Mouse (Mus musculus) embryonic facial prominence, embryonic 14.5 days (tissue): ENCODE results near the gene Tnfsf12. TPM values are rescaled to one million over a fixed set of nuclear protein-coding genes. Genes with fewer than 3 reads are reported as not detected.
A peak's percentile ranks its signal among the peaks of the same experiment; 100 is the strongest.
"Not testable (repeated sequence)": the region's sequence is repeated elsewhere in the genome, so short reads cannot be mapped to it uniquely, and the experiment has no call there.

Source experiments
- ATAC-seq: fragments of 200-750 bp; cut with Nextera tagmentation; 2 replicates; pipeline ENCODE4 v1.8.0; 2017; ENCODE audit warnings: low read depth, moderate number of reproducible peaks, moderate TSS enrichment
- DNase-seq: peaks from one replicate; pipeline ENCODE4 v3.0.0-alpha.2; 2015; ENCODE audit warnings: low spot score
- H3K27ac ChIP-seq: fragments of 300-500 bp; sonication (generic); replicated peaks from 2 replicates; pipeline ENCODE4 v1.5.1; 2014; ENCODE audit warnings: low read depth, mild to moderate bottlenecking, low read length, moderate library complexity
- H3K27me3 ChIP-seq: fragments of 300-500 bp; sonication (generic); replicated peaks from 2 replicates; pipeline ENCODE4 v1.6.1; 2014; ENCODE audit warnings: low read length; ENCODE audit not compliant: control insufficient read depth, insufficient read depth
- H3K36me3 ChIP-seq: fragments of 300-500 bp; sonication (generic); 2 replicates; pipeline ENCODE4 v1.6.1; 2014; ENCODE audit warnings: low read length, mixed read lengths; ENCODE audit not compliant: control insufficient read depth, insufficient read depth
- H3K4me1 ChIP-seq: fragments of 300-500 bp; sonication (generic); 2 replicates; pipeline ENCODE4 v1.6.1; 2014; ENCODE audit warnings: antibody characterized with exemption, low read length; ENCODE audit not compliant: control insufficient read depth, insufficient read depth
- H3K4me2 ChIP-seq: fragments of 300-500 bp; sonication (generic); 2 replicates; pipeline ENCODE4 v1.6.1; 2014; ENCODE audit warnings: low read depth, mild to moderate bottlenecking, low read length, moderate library complexity, mixed read lengths
- H3K4me3 ChIP-seq: fragments of 300-500 bp; sonication (generic); 2 replicates; pipeline ENCODE4 v1.5.1; 2014; ENCODE audit warnings: low read depth, mild to moderate bottlenecking, low read length
- H3K9ac ChIP-seq: fragments of 300-500 bp; sonication (generic); 2 replicates; pipeline ENCODE4 v1.6.1; 2014; ENCODE audit warnings: low read depth, mild to moderate bottlenecking, low read length, moderate library complexity, mixed read lengths
- H3K9me3 ChIP-seq: fragments of 300-500 bp; sonication (generic); 2 replicates; pipeline ENCODE4 v1.6.1; 2016; ENCODE audit warnings: low read length; ENCODE audit not compliant: control insufficient read depth
- WGBS: fragments of 180-500 bp; shearing (Covaris S2); extraction: QIAGEN DNeasy Blood & Tissue Kit; methylation state at CpG from one replicate; pipeline ENCODE4 v1.1.7; 2014; 5-methylcytosine and 5-hydroxymethylcytosine counted together
- polyA plus RNA-seq: library from polyadenylated mRNA; unstranded; fragments of >200 nt; fragmentation: Nextera tagmentation; extraction: Ambion mirVana; gene quantifications from 2 replicates; pipeline ENCODE4 v1.2.1, GENCODE M21; 2014

The Tnfsf12 gene
- 13.0 and 16.6 TPM in 2 replicates for polyA plus RNA-seq

GRCm38 (mm10) chr11:69695361-69696181, at the start of gene Tnfsf12, which contains the start of gene Tnfsfm13:
Gene Tnfsf12 (minus strand): TSS chr11:69695849.
Gene Tnfsfm13 (minus strand): TSS chr11:69696098.
- H3K27ac ChIP-seq = peak within 1 kb of the TSS; percentile 79
- peak; percentile 68 for DNase-seq

DNA sequence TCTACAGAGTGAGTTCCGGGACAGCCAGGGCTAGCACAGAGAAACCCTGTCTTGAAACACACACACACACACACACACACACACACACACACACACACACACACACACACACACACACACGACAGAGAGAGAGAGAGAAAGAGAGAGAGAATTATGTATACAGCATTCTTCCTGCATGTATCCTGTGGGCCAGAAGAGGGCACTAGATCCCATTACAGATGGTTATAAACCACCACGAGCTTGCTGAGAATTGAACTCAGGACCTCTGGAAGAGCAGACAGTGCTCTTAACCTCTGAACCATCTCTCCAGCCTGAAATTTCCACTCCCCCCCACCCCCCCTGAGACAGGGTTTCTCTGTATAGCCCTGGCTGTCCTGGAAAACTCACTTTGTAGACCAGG, 35.8 kb upstream of the Tnfsf12 start:
- ATAC-seq, H3K27ac ChIP-seq: not testable (repeated sequence)

More at GRCm38 (mm10) chr11:69695361-69696181, at the start of gene Tnfsf12, which contains the start of gene Tnfsfm13:
- Histone ChIP-seq H3K27me3 (no peaks in the 10 kb centered on the region), H3K4me1 (no peaks in the 10 kb centered on the region), H3K4me3 (peak within 1 kb of the TSS; percentile 55), H3K4me2 (peak within 1 kb of the TSS; percentile 93), H3K36me3 (no peaks in the 10 kb centered on the region), H3K9ac (peak within 1 kb of the TSS; percentile 86), H3K9me3 (no peaks in the 10 kb centered on the region)
- ATAC-seq = peak; percentile 80
- WGBS = 3% methylated on average over 30 of the region's 41 CpGs

DNA sequence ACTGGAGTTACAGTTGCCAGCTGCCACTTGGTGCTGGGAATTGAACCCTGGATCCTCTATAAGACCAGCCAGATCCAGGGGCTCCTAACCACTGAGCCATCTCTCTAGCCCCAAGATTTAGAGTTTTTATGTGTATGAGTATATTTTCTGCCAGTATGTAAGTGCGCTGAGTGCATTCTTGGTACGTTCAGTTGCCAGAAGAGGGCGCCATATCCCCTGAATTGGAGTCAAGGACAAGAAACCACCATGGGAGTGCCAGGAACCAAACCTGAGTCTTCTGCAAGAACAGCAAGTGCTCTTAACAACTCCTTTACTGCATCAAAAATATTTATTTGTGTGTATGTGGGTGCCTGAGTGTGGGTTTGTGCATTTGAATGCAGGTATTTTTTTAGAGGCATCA, 33.4 kb upstream of the Tnfsf12 start:
- Histone ChIP-seq H3K36me3 (peaks cover 8% of the 10 kb centered on the region), H3K4me1 (no peaks in the 10 kb centered on the region), H3K4me3 (no peak overlapping the region), H3K27ac (no peak overlapping the region), H3K4me2 (no peak overlapping the region), H3K9ac (no peak overlapping the region), H3K9me3 (no peaks in the 10 kb centered on the region), H3K27me3 (no peaks in the 10 kb centered on the region)
- peak; percentile 46 for DNase-seq
- 13% methylated on average over 3 of the region's 3 CpGs for WGBS
- no peak for ATAC-seq

More for the DNA sequence above, 35.8 kb upstream of the Tnfsf12 start:
- H3K4me3 ChIP-seq, DNase-seq, H3K27me3 ChIP-seq, H3K4me1 ChIP-seq, H3K9ac ChIP-seq, H3K9me3 ChIP-seq, H3K4me2 ChIP-seq: not testable (repeated sequence)
- WGBS = 88% methylated on average over 2 of the region's 3 CpGs
- H3K36me3 ChIP-seq = peaks cover 31% of the 10 kb centered on the region

GRCm38 (mm10) chr11:69725951-69726350, 30.3 kb upstream of the Tnfsf12 start:
- Histone ChIP-seq H3K4me1 (no peaks in the 10 kb centered on the region), H3K36me3 (no peaks in the 10 kb centered on the region), H3K27ac (no peak overlapping the region), H3K4me2 (no peak overlapping the region), H3K4me3 (no peak overlapping the region), H3K9me3 (no peaks in the 10 kb centered on the region), H3K27me3 (no peaks in the 10 kb centered on the region), H3K9ac (no peak overlapping the region)
- 23% methylated on average over 5 of the region's 5 CpGs for WGBS
- ATAC-seq = no peak
- no peak for DNase-seq

- H3K27ac ChIP-seq = no peak overlapping the region
- H3K4me2 ChIP-seq = no peak overlapping the region
- ATAC-seq = no peak
- peaks cover 4% of the 10 kb centered on the region; the same call in 1 of the 2 replicates for H3K4me1 ChIP-seq
- H3K4me3 ChIP-seq = no peak overlapping the region
- no peak for DNase-seq
- H3K9ac ChIP-seq = no peak overlapping the region
- H3K36me3 ChIP-seq = no peaks in the 10 kb centered on the region
- 51% methylated on average over 2 of the region's 2 CpGs for WGBS
- H3K9me3 ChIP-seq = no peaks in the 10 kb centered on the region
- no peaks in the 10 kb centered on the region for H3K27me3 ChIP-seq
Observed at GRCm38 (mm10) chr11:69723074-69723473, 27.4 kb upstream of the Tnfsf12 start.

GRCm38 (mm10) chr11:69720852-69721251, 25.2 kb upstream of the Tnfsf12 start:
- H3K4me3 ChIP-seq = no peak overlapping the region
- H3K27ac ChIP-seq = no peak overlapping the region
- DNase-seq (no peak), ATAC-seq (no peak)
- 68% methylated on average over 6 of the region's 6 CpGs for WGBS
- H3K4me1 ChIP-seq = peaks cover 7% of the 10 kb centered on the region; the same call in 1 of the 2 replicates
- no peaks in the 10 kb centered on the region for H3K9me3 ChIP-seq
- no peaks in the 10 kb centered on the region for H3K36me3 ChIP-seq
- no peak overlapping the region for H3K9ac ChIP-seq
- no peaks in the 10 kb centered on the region for H3K27me3 ChIP-seq
- no peak overlapping the region for H3K4me2 ChIP-seq

DNA sequence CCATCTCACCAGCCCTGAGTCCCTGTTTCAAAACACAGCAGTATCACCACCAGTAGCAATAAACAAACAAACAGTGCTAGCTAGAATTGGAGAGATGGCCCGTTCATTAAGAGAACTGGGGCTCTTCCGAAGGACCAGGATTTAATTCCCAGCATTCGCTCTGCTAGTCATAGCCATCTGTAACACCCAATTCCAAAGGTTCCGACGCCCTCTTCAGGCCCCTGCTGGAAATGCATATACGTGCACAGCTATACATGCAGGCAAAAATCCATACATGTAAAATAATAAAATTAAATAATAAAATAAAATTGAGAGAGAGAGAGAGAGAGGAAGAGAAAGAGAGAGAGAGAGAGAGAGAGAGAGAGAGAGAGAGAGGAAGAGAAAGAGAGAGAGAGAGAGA, 23.8 kb upstream of the Tnfsf12 start:
- no peak for ATAC-seq
- 75% methylated on average over 6 of the region's 6 CpGs for WGBS
- peaks cover 8% of the 10 kb centered on the region; the same call in 1 of the 2 replicates for H3K4me1 ChIP-seq

DNA sequence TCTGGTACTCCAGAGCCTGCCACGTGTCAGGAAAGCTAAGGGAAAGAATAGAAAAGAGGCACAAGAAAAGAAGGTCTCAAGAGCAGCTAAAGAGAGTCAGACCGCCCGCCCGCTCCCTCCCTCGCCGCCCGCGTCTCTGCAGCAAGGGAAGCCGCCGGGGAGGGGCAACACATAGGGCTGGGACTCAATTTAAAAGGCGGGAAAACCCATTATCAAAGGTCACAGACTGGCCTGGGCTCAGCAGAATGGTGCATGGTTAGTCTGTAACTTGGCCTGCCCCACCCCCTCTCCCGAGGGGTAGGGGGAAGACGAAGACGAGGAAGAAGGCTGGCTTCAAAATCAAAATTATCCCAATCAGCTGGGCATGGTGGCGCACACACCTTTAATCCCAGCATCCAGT, 23.0 kb upstream of the Tnfsf12 start:
- no peak overlapping the region for H3K27ac ChIP-seq
- no peaks in the 10 kb centered on the region for H3K36me3 ChIP-seq
- peaks cover 8% of the 10 kb centered on the region; the same call in 1 of the 2 replicates for H3K4me1 ChIP-seq
- no peaks in the 10 kb centered on the region for H3K27me3 ChIP-seq
- 30% methylated on average over 14 of the region's 15 CpGs for WGBS
- H3K4me2 ChIP-seq = peak overlapping the region; percentile 20; the same call in 1 of the 2 replicates
- DNase-seq = no peak
- H3K4me3 ChIP-seq = no peak overlapping the region
- peaks cover 3% of the 10 kb centered on the region; the same call in 1 of the 2 replicates for H3K9me3 ChIP-seq
- ATAC-seq = no peak
- H3K9ac ChIP-seq = peak overlapping the region; percentile 25; the same call in 1 of the 2 replicates

More for the DNA sequence above, 23.8 kb upstream of the Tnfsf12 start:
- Histone ChIP-seq H3K27ac (no peak overlapping the region), H3K9me3 (peaks cover 3% of the 10 kb centered on the region; the same call in 1 of the 2 replicates), H3K27me3 (no peaks in the 10 kb centered on the region), H3K4me3 (no peak overlapping the region), H3K9ac (no peak overlapping the region), H3K4me2 (no peak overlapping the region), H3K36me3 (no peaks in the 10 kb centered on the region)
- no peak for DNase-seq
